Mouse (Mus musculus) midbrain, embryonic 11.5 days (tissue): ENCODE measurements around the gene Atp2a1. TPM values are rescaled to one million over a fixed set of nuclear protein-coding genes. Genes with fewer than 3 reads are reported as not detected.

Experiments
- ATAC-seq: fragments of 200-750 bp; cut with Nextera tagmentation; 2 replicates; pipeline ENCODE4 v1.8.0; 2017; ENCODE audit warnings: moderate TSS enrichment, moderate library complexity; ENCODE audit not compliant: low FRiP score
- DNase-seq: peaks from one replicate; pipeline ENCODE4 v3.0.0; 2015; ENCODE audit warnings: low spot score; ENCODE audit errors: missing footprints
- H3K27ac ChIP-seq: fragments of 300-500 bp; sonication (generic); 2 replicates; pipeline ENCODE4 v1.5.1; 2014; ENCODE audit warnings: low read depth, low read length
- H3K27me3 ChIP-seq: fragments of 300-500 bp; sonication (generic); 2 replicates; pipeline ENCODE4 v1.6.1; 2014; ENCODE audit warnings: mild to moderate bottlenecking, low read length, moderate library complexity, mixed read lengths; ENCODE audit not compliant: control insufficient read depth, insufficient read depth
- H3K36me3 ChIP-seq: fragments of 300-500 bp; sonication (generic); 2 replicates; pipeline ENCODE4 v1.6.1; 2014; ENCODE audit warnings: mild to moderate bottlenecking, low read length, moderate library complexity, mixed read lengths; ENCODE audit not compliant: control insufficient read depth, insufficient read depth
- H3K4me1 ChIP-seq: fragments of 300-500 bp; sonication (generic); 2 replicates; pipeline ENCODE4 v1.6.1; 2014; ENCODE audit warnings: low read length; ENCODE audit not compliant: control insufficient read depth, insufficient read depth
- H3K4me2 ChIP-seq: fragments of 300-500 bp; sonication (generic); 2 replicates; pipeline ENCODE4 v1.6.1; 2014; ENCODE audit warnings: mild to moderate bottlenecking, moderate library complexity
- H3K4me3 ChIP-seq: fragments of 300-500 bp; sonication (generic); 2 replicates; pipeline ENCODE4 v1.5.1; 2014; ENCODE audit warnings: low read depth, low read length
- H3K9ac ChIP-seq: fragments of 300-500 bp; sonication (generic); 2 replicates; pipeline ENCODE4 v1.6.1; 2014; ENCODE audit warnings: low read length
- H3K9me3 ChIP-seq: fragments of 300-500 bp; sonication (generic); 2 replicates; pipeline ENCODE4 v1.6.1; 2016; ENCODE audit warnings: low read length; ENCODE audit not compliant: control insufficient read depth
- WGBS: fragments of 180-500 bp; shearing (Covaris S2); extraction: QIAGEN DNeasy Blood & Tissue Kit; methylation state at CpG from one replicate; pipeline ENCODE4 v1.1.7; 2014; 5-methylcytosine and 5-hydroxymethylcytosine counted together
- polyA plus RNA-seq: library from polyadenylated mRNA; unstranded; fragments of >200 nt; fragmentation: Nextera tagmentation; extraction: Ambion mirVana; gene quantifications from 2 replicates; pipeline ENCODE4 v1.2.1, GENCODE M21; 2014

Gene Atp2a1
- polyA plus RNA-seq, 1 experiment from 2014 or later = 0.38 TPM

GRCm38 (mm10) chr7:126434726-126435125 lies 28.2 kb downstream of the Atp2a1 start:
- Histone ChIP-seq H3K36me3 (no peaks in the 10 kb centered on the region), H3K27me3 (no peaks in the 10 kb centered on the region), H3K9ac (no peak overlapping the region), H3K4me1 (peaks cover under 1% of the 10 kb centered on the region), H3K9me3 (no peaks in the 10 kb centered on the region), H3K4me3 (no peak overlapping the region), H3K27ac (no peak overlapping the region), H3K4me2 (no peak overlapping the region)
- WGBS = 90% methylated on average over 7 of the region's 7 CpGs
- DNase-seq (no peak), ATAC-seq (no peak)

- Histone ChIP-seq H3K27ac (no peak overlapping the region), H3K4me1 (peaks cover 9% of the 10 kb centered on the region), H3K27me3 (no peaks in the 10 kb centered on the region), H3K4me2 (no peak overlapping the region), H3K36me3 (no peaks in the 10 kb centered on the region), H3K9ac (no peak overlapping the region), H3K9me3 (0 out of 2 replicates have a peak, but pooled peaks cover 3% of the 10 kb centered on the region), H3K4me3 (no peak overlapping the region)
- ATAC-seq (no peak), DNase-seq (no peak)
These were observed 32.7 kb downstream of the Atp2a1 start for GRCm38 (mm10) chr7:126430167-126430566.

GRCm38 (mm10) chr7:126429503-126429898 lies 33.4 kb downstream of the Atp2a1 start:
- 29% methylated on average over 15 of the region's 15 CpGs for WGBS

GRCm38 (mm10) chr7:126428631-126429502 lies 34.0 kb downstream of the Atp2a1 start, which contains the start of gene Rabep2:
Rabep2 (plus strand) TSS chr7:126428759.
- Histone ChIP-seq H3K4me2 (peak within 1 kb of the TSS; percentile 84), H3K4me3 (peak within 1 kb of the TSS; percentile 61), H3K27ac (peak within 1 kb of the TSS; percentile 84), H3K36me3 (no peaks in the 10 kb centered on the region), H3K27me3 (no peaks in the 10 kb centered on the region), H3K4me1 (peaks cover 9% of the 10 kb centered on the region), H3K9me3 (0 out of 2 replicates have a peak, but pooled peaks cover 3% of the 10 kb centered on the region), H3K9ac (peak within 1 kb of the TSS; percentile 90)
- ATAC-seq (peak; percentile 94), DNase-seq (peak; percentile 100)
- WGBS = under 1% methylated on average over 80 of the region's 82 CpGs

More at GRCm38 (mm10) chr7:126429503-126429898, 33.4 kb downstream of the Atp2a1 start:
- 0 out of 2 replicates have a peak, but pooled peaks cover 3% of the 10 kb centered on the region for H3K9me3 ChIP-seq
- peaks cover 9% of the 10 kb centered on the region for H3K4me1 ChIP-seq
- peak overlapping the region; percentile 45 for H3K9ac ChIP-seq
- ATAC-seq = peak; percentile 51
- peak overlapping the region; percentile 61 for H3K4me3 ChIP-seq
- H3K27me3 ChIP-seq = no peaks in the 10 kb centered on the region
- DNase-seq = no peak
- no peak overlapping the region for H3K27ac ChIP-seq
- no peaks in the 10 kb centered on the region for H3K36me3 ChIP-seq
- peak overlapping the region; percentile 84 for H3K4me2 ChIP-seq

- H3K4me2 ChIP-seq = peak overlapping the region; percentile 84
- peak overlapping the region; percentile 90 for H3K9ac ChIP-seq
- H3K27ac ChIP-seq = no peak overlapping the region
- 26% methylated on average over 4 of the region's 4 CpGs for WGBS
- peak; percentile 7; the same call in 1 of the 2 replicates for ATAC-seq
- H3K4me3 ChIP-seq = peak overlapping the region; percentile 61
- peaks cover 9% of the 10 kb centered on the region for H3K4me1 ChIP-seq
- H3K9me3 ChIP-seq = 0 out of 2 replicates have a peak, but pooled peaks cover 3% of the 10 kb centered on the region
- no peaks in the 10 kb centered on the region for H3K27me3 ChIP-seq
- no peak for DNase-seq
- no peaks in the 10 kb centered on the region for H3K36me3 ChIP-seq
These were observed 34.8 kb downstream of the Atp2a1 start for GRCm38 (mm10) chr7:126428154-126428553.

- ATAC-seq (no peak), DNase-seq (no peak)
- H3K9me3 ChIP-seq = 0 out of 2 replicates have a peak, but pooled peaks cover 3% of the 10 kb centered on the region
- no peaks in the 10 kb centered on the region for H3K36me3 ChIP-seq
- WGBS = 72% methylated on average over 12 of the region's 13 CpGs
- H3K4me1 ChIP-seq = peaks cover 9% of the 10 kb centered on the region
- no peak overlapping the region for H3K9ac ChIP-seq
- no peaks in the 10 kb centered on the region for H3K27me3 ChIP-seq
- H3K4me2 ChIP-seq = no peak overlapping the region
- no peak overlapping the region for H3K4me3 ChIP-seq
- no peak overlapping the region for H3K27ac ChIP-seq
These were observed 35.5 kb downstream of the Atp2a1 start for GRCm38 (mm10) chr7:126427323-126427860.

GRCm38 (mm10) chr7:126424161-126424560 lies 38.7 kb downstream of the Atp2a1 start:
- no peak for ATAC-seq
- no peak overlapping the region for H3K9ac ChIP-seq

GRCm38 (mm10) chr7:126421756-126422155 lies 41.2 kb downstream of the Atp2a1 start:
- Histone ChIP-seq H3K4me2 (no peak overlapping the region), H3K9ac (no peak overlapping the region), H3K27me3 (no peaks in the 10 kb centered on the region), H3K27ac (no peak overlapping the region), H3K4me1 (no peaks in the 10 kb centered on the region; the same call in 1 of the 2 replicates), H3K36me3 (no peaks in the 10 kb centered on the region), H3K9me3 (0 out of 2 replicates have a peak, but pooled peaks cover 3% of the 10 kb centered on the region), H3K4me3 (no peak overlapping the region)
- ATAC-seq (no peak), DNase-seq (no peak)
- whole genome bisulfite sequencing = 91% methylated on average over 5 of the region's 5 CpGs

More at GRCm38 (mm10) chr7:126424161-126424560, 38.7 kb downstream of the Atp2a1 start:
- Histone ChIP-seq H3K27me3 (no peaks in the 10 kb centered on the region), H3K27ac (no peak overlapping the region), H3K4me3 (no peak overlapping the region), H3K4me1 (peaks cover 4% of the 10 kb centered on the region), H3K36me3 (no peaks in the 10 kb centered on the region), H3K9me3 (0 out of 2 replicates have a peak, but pooled peaks cover 3% of the 10 kb centered on the region), H3K4me2 (no peak overlapping the region)
- DNase-seq = no peak
- WGBS = 84% methylated on average over 6 of the region's 6 CpGs

GRCm38 (mm10) chr7:126418496-126418895 lies 44.4 kb downstream of the Atp2a1 start:
- ATAC-seq (no peak), DNase-seq (no peak)
- H3K4me3 ChIP-seq = no peak overlapping the region
- H3K27me3 ChIP-seq = no peaks in the 10 kb centered on the region
- H3K9me3 ChIP-seq = no peaks in the 10 kb centered on the region
- H3K4me2 ChIP-seq = no peak overlapping the region
- 74% methylated on average over 3 of the region's 3 CpGs for WGBS
- H3K4me1 ChIP-seq = peaks cover 4% of the 10 kb centered on the region
- H3K36me3 ChIP-seq = no peaks in the 10 kb centered on the region
- no peak overlapping the region for H3K27ac ChIP-seq
- no peak overlapping the region for H3K9ac ChIP-seq
